Mouse (Mus musculus) stomach, postnatal 0 days (tissue): ENCODE data around the gene Aplp2.

Experiments
- CTCF ChIP-seq: IDR thresholded peaks from 2 replicates; pipeline ENCODE4 v1.5.1; 2016; ENCODE audit warnings: antibody characterized with exemption, low read depth, mild to moderate bottlenecking, moderate library complexity
- EP300 ChIP-seq: optimal IDR thresholded peaks from 2 replicates; pipeline ENCODE3; 2016; ENCODE audit warnings: antibody characterized with exemption

GRCm38 (mm10) chr9:31255953-31256352 is 44.3 kb upstream of the Aplp2 start:
- TF ChIP-seq CTCF = no peak
- no peak for TF ChIP-seq EP300
